ENCODE assay signal across 9 mouse cellular contexts in the genomic region with DNA sequence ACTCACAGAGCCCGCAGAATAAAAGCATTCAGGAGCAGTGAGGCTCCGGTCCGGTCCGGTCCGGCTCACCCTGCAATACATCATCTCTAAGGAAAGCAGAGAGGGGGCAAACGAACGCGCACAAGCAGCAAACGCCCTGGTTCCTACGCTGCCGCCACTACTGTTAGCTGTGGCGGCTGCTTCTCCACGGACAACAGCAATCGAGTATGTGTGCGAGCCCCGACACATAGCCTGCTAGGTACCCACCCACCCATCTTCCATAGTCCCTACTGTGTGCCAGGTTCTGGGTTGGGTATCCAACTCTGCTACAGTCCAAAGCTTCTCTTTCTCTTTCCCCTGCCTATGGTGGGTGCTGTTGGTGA. TPM values are rescaled to one million over a fixed set of nuclear protein-coding genes. Genes with fewer than 3 reads are reported as not detected.
A peak's percentile ranks its signal among the peaks of the same experiment; 100 is the strongest.
DNase-seq lines count a peak whose midpoint lies in the region; ATAC-seq and TF ChIP-seq lines count a peak whose summit lies in the region.
"Had no signal": no experiment of that assay in that cellular context is flagged by ENCODE, and none has a peak within 500 bp of the region (broad histone marks: within the 10 kb centered on the region; RNA-seq: fewer than 3 reads in every experiment).

No protein-coding gene starts in this region.

- peak overlapping the region; percentile 96 for H3K27ac ChIP-seq in heart, embryonic 11.5 days (ENCODE audit: low read depth, low read length)
- peak overlapping the region; percentile 99 for H3K27ac ChIP-seq in forebrain, embryonic 16.5 days (ENCODE audit: low read length)
- peak overlapping the region; percentile 91 for H3K27ac ChIP-seq in liver, postnatal 0 days (ENCODE audit: low read depth)

- H3K9ac ChIP-seq in heart, embryonic 11.5 days (ENCODE audit: low read depth, low read length) = peak overlapping the region; percentile 95
- peak overlapping the region; percentile 96 for H3K9ac ChIP-seq in forebrain, embryonic 16.5 days (replicated peaks; ENCODE audit: low read depth, low read length)
- H3K9ac ChIP-seq in liver, postnatal 0 days (replicated peaks) = peak overlapping the region; percentile 79

- H3K36me3 ChIP-seq in heart, embryonic 11.5 days (ENCODE audit: control insufficient read depth, insufficient read depth, low read length) = no peaks in the 10 kb centered on the region
- H3K36me3 ChIP-seq in forebrain, embryonic 16.5 days (ENCODE audit: control insufficient read depth, insufficient read depth) = no peaks in the 10 kb centered on the region
- H3K36me3 ChIP-seq in liver, postnatal 0 days (replicated peaks; ENCODE audit: insufficient read depth, low read length) = no peaks in the 10 kb centered on the region
- H3K36me3 ChIP-seq: G1E had no signal

- ATAC-seq in heart, embryonic 11.5 days (replicated peaks; ENCODE audit: insufficient number of reproducible peaks, low FRiP score, low TSS enrichment) = peak; percentile 20; the same call in 1 of the 2 replicates
- no peak; the same call in 1 of the 2 replicates for ATAC-seq in forebrain, embryonic 16.5 days
- peak; percentile 14 for ATAC-seq in liver, postnatal 0 days

- no peak for DNase-seq in heart, adult 11 months
- DNase-seq in ES-CJ7 (ENCODE audit: low read depth, low spot score) = peak; percentile 48
- peak; percentile 20 for DNase-seq in liver, postnatal 0 days
- no peak for DNase-seq in cerebellum, postnatal 14 days
- DNase-seq in retina, postnatal 1 day = no peak
- no peak for DNase-seq in gastrocnemius, postnatal 4 days (ENCODE audit: low spot score in 2 of 2)

- no peak for TF ChIP-seq CTCF in liver, postnatal 0 days (IDR thresholded peaks at IDR 0.05; ENCODE audit: low read depth)

- peak overlapping the region; percentile 90 for H3K4me2 ChIP-seq in heart, embryonic 11.5 days
- H3K4me2 ChIP-seq in forebrain, embryonic 16.5 days (ENCODE audit: low read length) = peak overlapping the region; percentile 88
- H3K4me2 ChIP-seq in liver, postnatal 0 days (ENCODE audit: low read depth, low read length) = peak overlapping the region; percentile 82

- peaks cover 2% of the 10 kb centered on the region; the same call in 1 of the 2 replicates for H3K27me3 ChIP-seq in heart, embryonic 11.5 days (ENCODE audit: control insufficient read depth, insufficient read depth, low read length)
- no peaks in the 10 kb centered on the region for H3K27me3 ChIP-seq in forebrain, embryonic 16.5 days (replicated peaks; ENCODE audit: control insufficient read depth, insufficient read depth, low read length)
- H3K27me3 ChIP-seq in liver, postnatal 0 days (ENCODE audit: insufficient read depth, low read length) = peaks cover 30% of the 10 kb centered on the region

- 0% methylated on average over 16 of the region's 16 CpGs for WGBS in heart, embryonic 11.5 days (ENCODE audit: insufficient replicate concordance)
- under 1% methylated on average over 16 of the region's 16 CpGs for WGBS in forebrain, embryonic 16.5 days
- WGBS in liver, postnatal 0 days (ENCODE audit: insufficient replicate concordance) = 1% methylated on average over 16 of the region's 16 CpGs

- no peaks in the 10 kb centered on the region for H3K9me3 ChIP-seq in heart, embryonic 11.5 days (replicated peaks; ENCODE audit: control insufficient read depth, low read length)
- H3K9me3 ChIP-seq in forebrain, embryonic 16.5 days (ENCODE audit: control insufficient read depth, low read length) = no peaks in the 10 kb centered on the region
- H3K9me3 ChIP-seq in liver, postnatal 0 days (ENCODE audit: low read length) = no peaks in the 10 kb centered on the region

- H3K4me1 ChIP-seq in heart, embryonic 11.5 days (ENCODE audit: control insufficient read depth, insufficient read depth, low read length) = peaks cover 31% of the 10 kb centered on the region
- H3K4me1 ChIP-seq in forebrain, embryonic 16.5 days (replicated peaks; ENCODE audit: control insufficient read depth, insufficient read depth, low read length) = peaks cover 44% of the 10 kb centered on the region
- peaks cover 16% of the 10 kb centered on the region for H3K4me1 ChIP-seq in liver, postnatal 0 days (ENCODE audit: insufficient read depth)

- peak overlapping the region; percentile 91 for H3K4me3 ChIP-seq in heart, embryonic 11.5 days (ENCODE audit: low read depth, low read length)
- peak overlapping the region; percentile 93 for H3K4me3 ChIP-seq in forebrain, embryonic 16.5 days (replicated peaks; ENCODE audit: low read length)
- peak overlapping the region; percentile 67 for H3K4me3 ChIP-seq in liver, postnatal 0 days (ENCODE audit: low read depth, low read length)

- no peak for TF ChIP-seq EP300 in liver, postnatal 0 days (IDR thresholded peaks at IDR 0.05; ENCODE audit: low read depth)

RNA-seq across cellular contexts. Expression of a gene that starts 0.5 kb away (rescaled TPM):
- polyA plus RNA-seq in heart, embryonic 11.5 days (2014; fragmentation: Nextera tagmentation; extraction: Ambion mirVana) = 14.9 and 16.4 TPM in 2 replicates
- polyA plus RNA-seq in forebrain, embryonic 16.5 days (2015; fragmentation: Nextera tagmentation; extraction: Ambion mirVana) = 11.2 and 11.5 TPM in 2 replicates
- 1.1 and 1.2 TPM in 2 replicates for polyA plus RNA-seq in liver, postnatal 0 days (2015; fragmentation: Nextera tagmentation; extraction: Ambion mirVana)
- 1 to 10 TPM; 6.3 to 7.5 TPM for total RNA-seq in gastrocnemius, postnatal 4 days (2021)
- polyA plus RNA-seq: G1E had no signal

Comparison
In these comparisons a context has a peak if more than half of its experiments do, and no peak if none do; other contexts are left out.
1. DNase-seq: peak in ES-CJ7 (single experiment) and liver, postnatal 0 days (single experiment); none in heart, adult 11 months (single experiment), cerebellum, postnatal 14 days (0 of 2), retina, postnatal 1 day (single experiment) and gastrocnemius, postnatal 4 days (0 of 2).
2. Peak in every context shown above with its lines, with median percentiles within 50 percentile points of each other: H3K27ac ChIP-seq, H3K4me2 ChIP-seq, H3K4me3 ChIP-seq and H3K9ac ChIP-seq.